Mouse (Mus musculus) adrenal gland, postnatal 25 days (tissue): ENCODE measurements at regions not wholly inside any gene's neighbourhood (a gene's known extent, or its start where the extent isn't known, plus 50 kb on each side); places are given as distances from the start of the nearest gene placed in this dataset.

Source experiments
- DNase-seq: peaks from one replicate; pipeline ENCODE4 v3.0.0; 2021; ENCODE audit warnings: mixed read lengths

DNA sequence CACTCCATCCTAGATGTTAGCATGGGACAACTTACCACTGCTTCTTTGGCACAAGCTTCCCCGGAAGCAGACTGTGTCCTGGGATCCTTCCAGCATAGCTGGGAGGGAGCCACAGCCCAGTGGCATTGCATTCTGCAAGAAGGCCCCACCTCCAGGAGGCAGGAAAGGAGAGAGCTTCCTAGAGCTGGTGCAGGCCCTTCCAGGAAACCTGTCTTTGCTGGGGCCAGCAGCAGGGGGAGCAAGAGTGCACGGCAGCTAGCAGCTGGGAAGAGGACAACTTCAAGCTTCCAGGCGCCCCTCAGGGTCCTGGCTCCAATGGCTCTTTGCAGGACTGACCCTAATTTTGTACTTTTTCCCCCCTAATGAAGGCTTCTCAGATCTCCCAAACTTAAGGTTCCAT lies 115.4 kb upstream of the Sorcs3 start:
- peak; percentile 6 for DNase-seq

- no peak for DNase-seq
These were observed 108.5 kb upstream of the Sorcs3 start for GRCm38 (mm10) chr19:48097363-48097762.

DNA sequence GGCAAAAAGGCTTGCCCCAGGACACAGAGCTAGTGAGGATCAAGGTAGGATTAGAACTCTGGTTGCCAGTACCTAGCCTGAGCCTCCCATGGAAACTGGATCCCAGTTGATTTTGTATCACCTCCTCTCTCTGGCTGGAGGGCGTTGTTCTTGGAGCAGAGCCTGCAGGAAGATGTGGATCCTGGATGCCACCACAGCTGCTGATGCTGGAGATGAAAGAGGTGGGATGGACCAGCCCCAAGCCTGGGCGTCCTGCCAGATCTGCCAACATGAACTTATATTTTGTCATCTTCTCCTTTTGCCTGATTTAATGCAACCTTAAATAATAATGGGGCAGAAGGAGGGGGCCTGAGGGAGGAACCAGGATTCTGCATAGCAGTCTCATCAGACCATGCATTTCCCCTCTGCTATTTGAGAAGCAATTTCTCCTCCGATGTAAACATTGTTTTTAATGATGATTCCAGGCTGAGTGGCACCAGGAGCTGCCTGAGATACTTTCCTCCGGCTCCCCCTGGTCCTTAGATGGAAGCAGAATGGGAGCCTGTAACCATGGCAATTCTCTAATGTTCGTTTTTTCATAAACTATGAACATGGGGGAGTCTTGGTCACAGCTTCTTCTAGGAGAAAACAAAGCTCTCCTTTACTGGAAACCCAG lies 107.8 kb upstream of the Sorcs3 start:
- DNase-seq, result no peak

- DNase-seq, result no peak
These were observed 104.8 kb upstream of the Sorcs3 start for GRCm38 (mm10) chr19:48100991-48101390.

DNA sequence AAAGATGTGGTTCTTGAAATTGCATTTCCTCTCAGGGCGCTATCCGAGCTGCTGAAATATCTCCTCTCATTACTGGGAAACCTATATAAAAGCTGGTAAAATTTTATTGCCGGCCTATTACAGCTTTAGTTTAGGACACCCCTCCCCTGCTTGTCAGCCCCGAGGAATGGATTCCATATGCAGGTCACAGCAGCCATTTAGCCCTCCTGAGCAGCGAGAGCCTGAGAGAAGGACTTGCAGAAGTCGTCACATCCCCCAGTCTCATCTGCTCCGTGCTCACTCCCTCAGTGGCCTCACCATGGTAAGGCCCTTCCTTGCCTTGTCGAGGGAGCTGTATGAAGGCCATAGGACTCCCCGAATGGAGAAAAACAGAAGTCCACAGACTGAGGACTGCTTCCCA lies 90.7 kb upstream of the Sorcs3 start:
- no peak for DNase-seq

DNA sequence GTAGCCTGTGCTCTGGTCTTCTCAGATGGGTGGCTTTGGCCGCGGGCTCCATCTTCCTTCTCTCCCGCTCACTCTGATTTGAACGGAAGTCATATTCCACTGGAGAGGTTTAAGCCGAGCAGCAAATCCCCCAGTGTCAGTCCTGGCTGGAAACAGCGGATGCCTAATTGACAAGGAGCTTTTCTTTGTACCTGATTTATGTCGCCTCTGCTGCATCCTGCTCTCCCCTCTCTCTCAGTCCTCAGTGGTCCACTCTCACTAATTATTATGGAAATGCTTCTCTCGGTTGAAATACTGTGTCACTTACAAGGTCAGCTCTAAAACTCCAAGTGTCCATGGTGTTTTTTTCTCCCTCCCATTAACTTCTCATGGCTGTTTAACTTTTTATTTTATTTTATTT lies 90.1 kb upstream of the Sorcs3 start:
- DNase-seq, result no peak

DNA sequence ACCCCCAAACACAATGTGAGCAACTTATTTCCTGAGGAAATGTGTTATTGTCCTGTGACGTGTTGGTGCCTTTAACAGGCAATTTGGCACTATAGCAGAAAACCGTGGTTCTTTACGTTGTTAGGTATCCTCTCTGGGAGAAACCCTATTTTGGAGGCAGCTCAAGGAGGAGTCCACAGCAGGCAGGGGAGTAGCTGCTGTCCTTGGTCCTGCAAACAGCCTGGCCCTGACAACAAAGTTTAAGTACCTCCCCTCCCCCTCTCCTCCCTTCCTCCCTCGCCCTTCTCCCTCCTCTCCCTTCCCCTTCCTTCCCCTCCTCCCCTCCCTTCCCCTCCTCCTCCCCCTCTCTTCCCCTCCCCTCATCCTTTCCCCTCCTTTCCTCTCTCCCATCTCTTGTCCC lies 89.1 kb upstream of the Sorcs3 start:
- no peak for DNase-seq

- no peak for DNase-seq
These were observed 88.2 kb upstream of the Sorcs3 start for GRCm38 (mm10) chr19:48117646-48118045.

DNA sequence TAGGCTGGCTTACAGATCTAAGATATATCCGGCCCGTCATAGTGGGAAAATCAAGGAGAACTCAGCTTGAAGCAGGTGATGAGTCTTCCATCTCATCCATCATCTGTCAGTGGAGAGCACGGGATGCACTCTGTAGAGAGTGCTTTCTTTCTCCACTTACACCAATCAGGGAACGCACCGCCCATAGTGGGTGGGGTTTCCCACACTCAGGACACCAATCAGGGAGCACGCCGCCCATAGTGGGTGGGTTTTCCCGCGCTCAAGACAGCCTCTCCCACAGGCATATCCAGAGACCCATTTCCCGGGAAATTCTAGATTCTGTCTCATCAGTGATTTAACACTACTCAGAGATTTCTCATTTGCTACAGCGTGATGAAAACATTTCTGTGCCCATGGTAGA lies 83.5 kb upstream of the Sorcs3 start:
- no peak for DNase-seq

GRCm38 (mm10) chr19:48123777-48124176 lies 82.0 kb upstream of the Sorcs3 start:
- DNase-seq, result no peak

DNA sequence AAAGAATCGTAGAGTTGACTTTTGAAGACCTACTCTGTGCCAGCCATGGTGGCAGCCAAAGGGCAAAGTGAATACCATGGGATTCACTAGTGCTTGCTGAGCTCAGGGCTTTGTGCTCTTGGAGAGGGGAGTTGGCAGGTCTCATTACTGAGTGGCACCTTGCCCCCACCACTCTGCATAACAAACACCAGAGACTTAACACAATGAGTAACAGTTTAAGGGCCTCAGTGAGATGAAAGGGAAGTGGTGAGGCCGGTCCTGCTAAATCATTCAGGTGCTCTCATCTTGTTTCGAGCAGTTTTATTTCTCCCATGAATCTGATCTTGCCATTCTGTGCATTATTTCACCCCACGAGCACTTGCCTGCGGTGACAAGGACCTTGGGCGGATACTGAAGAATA lies 80.1 kb upstream of the Sorcs3 start:
- DNase-seq, result no peak

GRCm38 (mm10) chr19:48128089-48128488 lies 77.7 kb upstream of the Sorcs3 start:
- no peak for DNase-seq

DNA sequence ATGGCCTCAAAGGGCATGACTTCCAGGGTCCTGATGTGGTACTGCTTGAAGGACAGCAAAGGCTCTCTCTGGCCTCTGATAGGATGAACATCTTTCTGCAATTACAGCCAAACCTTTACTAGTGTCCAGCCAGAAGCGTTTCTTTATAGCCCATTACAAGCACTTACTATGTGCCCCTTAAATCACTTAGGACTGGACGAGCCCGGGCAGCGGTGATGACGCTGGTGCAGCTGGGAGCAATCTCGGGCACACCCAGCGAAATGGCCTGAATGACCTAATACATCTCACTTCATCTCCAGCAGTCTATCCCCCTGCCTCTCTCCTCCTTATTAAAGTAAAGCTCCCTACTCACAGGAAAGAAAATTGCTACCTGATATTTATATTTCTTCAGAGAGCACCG lies 69.6 kb upstream of the Sorcs3 start:
- no peak for DNase-seq

- no peak for DNase-seq
These were observed 61.7 kb upstream of the Sorcs3 start for GRCm38 (mm10) chr19:48144129-48144528.
